Mouse (Mus musculus): ENCODE measurements around the gene Spata21. TPM values are rescaled to one million over a fixed set of nuclear protein-coding genes. Genes with fewer than 3 reads are reported as not detected.

The Spata21 gene
- total RNA-seq, 2 experiments from 2014 or later, result not detected

- DNase-seq, result no peak
Observed at GRCm38 (mm10) chr4:141158609-141159008, 70.5 kb downstream of the Spata21 start.

GRCm38 (mm10) chr4:141159093-141159492 lies 71.0 kb downstream of the Spata21 start:
- DNase-seq, result no peak

GRCm38 (mm10) chr4:141159666-141160065 lies 71.5 kb downstream of the Spata21 start:
- no peak for DNase-seq

GRCm38 (mm10) chr4:141160193-141160592 lies 72.1 kb downstream of the Spata21 start:
- no peak for DNase-seq

GRCm38 (mm10) chr4:141161699-141162208 lies 73.6 kb downstream of the Spata21 start:
- no peak for DNase-seq

Other genes with a start within 250 kb of the Spata21 start
- gene Padi1, start 242.6 kb upstream of the Spata21 start, total RNA-seq (2021), result not detected
- gene Padi2, start 182.0 kb upstream of the Spata21 start, total RNA-seq (2021), result 1 to 10 TPM; 2.4 to 5.5 TPM
- gene Sdhb, start 127.1 kb upstream of the Spata21 start, total RNA-seq (2021), result 100 to 1,000 TPM; 722 to 784 TPM
- gene Atp13a2, start 101.5 kb upstream of the Spata21 start, total RNA-seq (2021), result 10 to 100 TPM; 31.9 to 39.9 TPM
- 10 to 100 TPM; 46.9 to 50.7 TPM for gene Mfap2, start 77.9 kb upstream of the Spata21 start, total RNA-seq (2021)
- 10 to 100 TPM in 1 of 2 experiments, 1 to 10 TPM in 1; 6.7 to 13.2 TPM for gene Crocc, start 27.8 kb upstream of the Spata21 start, total RNA-seq (2021)
- gene Necap2, start 10.0 kb upstream of the Spata21 start, total RNA-seq (2021), result 10 to 100 TPM; 54.5 to 57.1 TPM
- 100 to 1,000 TPM; 111 to 115 TPM for gene Szrd1, start 51.4 kb downstream of the Spata21 start, total RNA-seq (2021)
- gene Fbxo42, start 59.6 kb downstream of the Spata21 start, total RNA-seq (2021), result 10 to 100 TPM; 16.6 to 21.2 TPM
- 1 to 10 TPM; 1.5 to 1.7 TPM for gene Rsg1, start 125.6 kb downstream of the Spata21 start, total RNA-seq (2021)
- gene Arhgef19, start 151.2 kb downstream of the Spata21 start, total RNA-seq (2021), result 10 to 100 TPM; 29.0 to 31.0 TPM
- 10 to 100 TPM; 13.4 to 18.1 TPM for gene Epha2, start 212.9 kb downstream of the Spata21 start, total RNA-seq (2021)

All from adrenal gland, postnatal 10 days (tissue).